Mouse (Mus musculus) embryo, embryonic 10 days (tissue): ENCODE results near the gene Ankrd13a.

Experiments used
- DNase-seq: peaks from one replicate; pipeline ENCODE4 v3.0.0-alpha.2; 2015; ENCODE audit warnings: low spot score

Gene Ankrd13a

GRCm38 (mm10) chr5:114767185-114767584, 7.3 kb upstream of the Ankrd13a start:
- no peak for DNase-seq

GRCm38 (mm10) chr5:114769786-114770185, 4.7 kb upstream of the Ankrd13a start:
- no peak for DNase-seq

- DNase-seq = no peak
These were observed 2.7 kb upstream of the Ankrd13a start for GRCm38 (mm10) chr5:114771796-114772195.

- DNase-seq = peak; percentile 41
These were observed 1.8 kb upstream of the Ankrd13a start for GRCm38 (mm10) chr5:114772456-114773203.

GRCm38 (mm10) chr5:114773211-114773710, 1.2 kb upstream of the Ankrd13a start:
- peak; percentile 99 for DNase-seq

- DNase-seq = peak; percentile 15
These were observed 697 bp upstream of the Ankrd13a start for GRCm38 (mm10) chr5:114773780-114774179.

GRCm38 (mm10) chr5:114775056-114775979, 841 bp downstream of the Ankrd13a start, which contains the start of gene Git2:
Gene Git2 (minus strand): TSS chr5:114775517.
- DNase-seq = peak; percentile 31

- DNase-seq = no peak
These were observed 1.7 kb downstream of the Ankrd13a start for GRCm38 (mm10) chr5:114776174-114776573.

GRCm38 (mm10) chr5:114779956-114780489, 5.5 kb downstream of the Ankrd13a start:
- no peak for DNase-seq

- DNase-seq = no peak
These were observed 6.4 kb downstream of the Ankrd13a start for GRCm38 (mm10) chr5:114780912-114781311.

GRCm38 (mm10) chr5:114782991-114783390, 8.5 kb downstream of the Ankrd13a start:
- DNase-seq = no peak

GRCm38 (mm10) chr5:114783405-114784163, 9.1 kb downstream of the Ankrd13a start:
- no peak for DNase-seq

GRCm38 (mm10) chr5:114784622-114785165, 10.2 kb downstream of the Ankrd13a start:
- DNase-seq = no peak

GRCm38 (mm10) chr5:114785196-114785595, 10.7 kb downstream of the Ankrd13a start:
- DNase-seq = no peak

GRCm38 (mm10) chr5:114793317-114793716, 18.8 kb downstream of the Ankrd13a start:
- DNase-seq = no peak

GRCm38 (mm10) chr5:114794609-114795008, 20.1 kb downstream of the Ankrd13a start:
- no peak for DNase-seq

- peak; percentile 62 for DNase-seq
These were observed 20.8 kb downstream of the Ankrd13a start for GRCm38 (mm10) chr5:114795231-114795630.

GRCm38 (mm10) chr5:114795653-114796052, 21.2 kb downstream of the Ankrd13a start:
- no peak for DNase-seq

GRCm38 (mm10) chr5:114796299-114797012, 22.0 kb downstream of the Ankrd13a start:
- peak; percentile 47 for DNase-seq

GRCm38 (mm10) chr5:114797253-114797652, 22.8 kb downstream of the Ankrd13a start:
- DNase-seq = no peak

- DNase-seq = no peak
These were observed 25.4 kb downstream of the Ankrd13a start for GRCm38 (mm10) chr5:114799848-114800247.
